Mouse (Mus musculus) ovary, adult 18-20 months (tissue): Measurements from ENCODE around the gene Capns2.

Experiments used
- DNase-seq: peaks from one replicate; pipeline ENCODE4 v3.0.0; 2022; ENCODE audit warnings: low spot score, mixed read lengths

Capns2 gene

GRCm38 (mm10) chr8:92906553-92906952, 5.3 kb downstream of the Capns2 start:
- DNase-seq: no peak

- DNase-seq: no peak
Measured at GRCm38 (mm10) chr8:92908448-92908847, 7.2 kb downstream of the Capns2 start.

GRCm38 (mm10) chr8:92911477-92911876, 10.3 kb downstream of the Capns2 start:
- DNase-seq: no peak

GRCm38 (mm10) chr8:92913396-92913795, 12.2 kb downstream of the Capns2 start:
- DNase-seq: no peak

GRCm38 (mm10) chr8:92916082-92916481, 14.9 kb downstream of the Capns2 start:
- DNase-seq: no peak

- no peak for DNase-seq
Measured at GRCm38 (mm10) chr8:92921768-92922167, 20.6 kb downstream of the Capns2 start.

- no peak for DNase-seq
Measured at GRCm38 (mm10) chr8:92928986-92929385, 27.8 kb downstream of the Capns2 start.

GRCm38 (mm10) chr8:92938056-92938455, 36.8 kb downstream of the Capns2 start:
- DNase-seq: no peak

GRCm38 (mm10) chr8:92949071-92949470, 47.9 kb downstream of the Capns2 start:
- no peak for DNase-seq

GRCm38 (mm10) chr8:92950639-92951371, 49.6 kb downstream of the Capns2 start:
- DNase-seq: no peak
